ENCODE assay signal across 8 mouse cellular contexts in the genomic region with DNA sequence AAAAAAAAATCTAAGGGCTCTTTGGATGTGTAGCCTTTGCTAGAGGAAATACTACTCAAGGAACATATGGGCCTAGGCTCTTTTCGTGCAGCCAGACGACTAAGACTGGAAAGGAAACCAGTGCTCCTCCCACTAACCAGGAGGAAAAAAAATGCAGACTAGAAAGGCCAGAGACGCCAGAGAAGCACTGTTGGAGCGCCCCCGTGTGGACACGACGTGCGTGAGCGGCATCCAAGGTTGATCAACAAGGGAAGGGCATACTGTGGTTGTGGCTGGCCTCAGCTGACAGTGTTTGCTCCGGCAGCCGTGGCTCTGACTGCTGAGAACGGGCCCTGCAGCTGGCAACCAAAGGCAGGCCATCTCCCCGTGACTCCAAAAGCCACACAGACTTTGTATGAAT. TPM values are rescaled to one million over a fixed set of nuclear protein-coding genes. Genes with fewer than 3 reads are reported as not detected.
DNase-seq lines count a peak whose midpoint lies in the region; ATAC-seq and TF ChIP-seq lines count a peak whose summit lies in the region.

No protein-coding gene starts in this region.

- peak overlapping the region; percentile 20 for H3K4me3 ChIP-seq in ES-Bruce4 (ENCODE audit: low read depth, low read length)
- no peak overlapping the region for H3K4me3 ChIP-seq in forebrain, embryonic 13.5 days
- H3K4me3 ChIP-seq in heart, postnatal 0 days (ENCODE audit: low read depth, low read length): peak overlapping the region; percentile 16; the same call in 1 of the 2 replicates
- no peak overlapping the region for H3K4me3 ChIP-seq in liver, embryonic 14.5 days (ENCODE audit: insufficient read depth in 1 of 2, low read depth in 2 of 2, low read length in 2 of 2)
- H3K4me3 ChIP-seq in neural tube, embryonic 11.5 days (ENCODE audit: low read depth, low read length): no peak overlapping the region
- H3K4me3 ChIP-seq in stomach, embryonic 16.5 days (replicated peaks; ENCODE audit: low read length): peak overlapping the region; percentile 26; the same call in 1 of the 2 replicates

- H3K27me3 ChIP-seq in ES-Bruce4 (ENCODE audit: control insufficient read depth, insufficient read depth, low read length, poor library complexity, severe bottlenecking): no peaks in the 10 kb centered on the region
- no peaks in the 10 kb centered on the region for H3K27me3 ChIP-seq in forebrain, embryonic 13.5 days
- H3K27me3 ChIP-seq in heart, postnatal 0 days (ENCODE audit: control insufficient read depth, insufficient read depth, low read length): no peaks in the 10 kb centered on the region
- H3K27me3 ChIP-seq in liver, embryonic 14.5 days (ENCODE audit: control insufficient read depth, insufficient read depth, low read length): no peaks in the 10 kb centered on the region
- no peaks in the 10 kb centered on the region for H3K27me3 ChIP-seq in neural tube, embryonic 11.5 days (ENCODE audit: control insufficient read depth, insufficient read depth, low read length)
- no peaks in the 10 kb centered on the region for H3K27me3 ChIP-seq in stomach, embryonic 16.5 days (ENCODE audit: control insufficient read depth, insufficient read depth, low read length)

- H3K9ac ChIP-seq in ES-Bruce4 (ENCODE audit: low read depth, poor library complexity, severe bottlenecking): peak overlapping the region; percentile 5; the same call in 1 of the 2 replicates
- 0 out of 2 replicates have a peak overlapping the region, but pooled peaks have one; percentile 32 for H3K9ac ChIP-seq in forebrain, embryonic 13.5 days
- no peak overlapping the region for H3K9ac ChIP-seq in heart, postnatal 0 days (replicated peaks; ENCODE audit: low read depth, low read length)
- H3K9ac ChIP-seq in liver, embryonic 14.5 days (replicated peaks): no peak overlapping the region
- H3K9ac ChIP-seq in neural tube, embryonic 11.5 days (ENCODE audit: low read length): peak overlapping the region; percentile 41; the same call in 1 of the 2 replicates
- peak overlapping the region; percentile 72 for H3K9ac ChIP-seq in stomach, embryonic 16.5 days (ENCODE audit: low read length)

- ATAC-seq in forebrain, embryonic 13.5 days: peak; percentile 79
- peak; percentile 69 for ATAC-seq in heart, postnatal 0 days (ENCODE audit: insufficient read depth, low read depth)
- no peak for ATAC-seq in liver, embryonic 14.5 days (ENCODE audit: insufficient read depth)
- no peak for ATAC-seq in neural tube, embryonic 11.5 days (ENCODE audit: insufficient read depth, low FRiP score, low TSS enrichment)
- peak; percentile 47; the same call in 1 of the 2 replicates for ATAC-seq in stomach, embryonic 16.5 days (ENCODE audit: insufficient read depth, low FRiP score)

- WGBS in forebrain, embryonic 13.5 days: under 1% methylated on average over 13 of the region's 13 CpGs
- under 1% methylated on average over 13 of the region's 13 CpGs for WGBS in heart, postnatal 0 days
- WGBS in liver, embryonic 14.5 days (ENCODE audit: insufficient replicate concordance): under 1% methylated on average over 13 of the region's 13 CpGs
- 2% methylated on average over 13 of the region's 13 CpGs for WGBS in neural tube, embryonic 11.5 days
- under 1% methylated on average over 13 of the region's 13 CpGs for WGBS in stomach, embryonic 16.5 days

- peak; percentile 97 for TF ChIP-seq CTCF in ES-Bruce4 (IDR thresholded peaks at IDR 0.05; ENCODE audit: low read depth, low read length)
- TF ChIP-seq CTCF in heart, postnatal 0 days (IDR thresholded peaks at IDR 0.05; ENCODE audit: low read depth): peak; percentile 99
- TF ChIP-seq CTCF in liver, embryonic 14.5 days (IDR thresholded peaks at IDR 0.05; ENCODE audit: low read depth): peak; percentile 95

- TF ChIP-seq EP300 in ES-Bruce4 (IDR thresholded peaks at IDR 0.05; ENCODE audit: insufficient read depth, low read depth, low read length): peak; percentile 79
- TF ChIP-seq EP300 in heart, postnatal 0 days (IDR thresholded peaks at IDR 0.05; ENCODE audit: low read depth): no peak
- TF ChIP-seq EP300 in liver, embryonic 14.5 days (IDR thresholded peaks at IDR 0.05; ENCODE audit: low read depth): no peak

- peaks cover 8% of the 10 kb centered on the region for H3K4me1 ChIP-seq in ES-Bruce4 (ENCODE audit: control insufficient read depth, insufficient read depth, low read length)
- peaks cover 39% of the 10 kb centered on the region for H3K4me1 ChIP-seq in forebrain, embryonic 13.5 days
- peaks cover 24% of the 10 kb centered on the region for H3K4me1 ChIP-seq in heart, postnatal 0 days (ENCODE audit: control insufficient read depth, insufficient read depth)
- no peaks in the 10 kb centered on the region for H3K4me1 ChIP-seq in liver, embryonic 14.5 days (replicated peaks; ENCODE audit: control insufficient read depth in 2 of 2, insufficient read depth in 2 of 2, low read length in 1 of 2)
- H3K4me1 ChIP-seq in neural tube, embryonic 11.5 days (ENCODE audit: control insufficient read depth, insufficient read depth, low read length): peaks cover 17% of the 10 kb centered on the region
- H3K4me1 ChIP-seq in stomach, embryonic 16.5 days (ENCODE audit: control insufficient read depth, insufficient read depth, low read length): peaks cover 38% of the 10 kb centered on the region

- H3K27ac ChIP-seq in ES-Bruce4 (ENCODE audit: insufficient read depth, low read length): 0 out of 2 replicates have a peak overlapping the region, but pooled peaks have one; percentile 63
- H3K27ac ChIP-seq in forebrain, embryonic 13.5 days: peak overlapping the region; percentile 94
- H3K27ac ChIP-seq in heart, postnatal 0 days (ENCODE audit: low read depth): peak overlapping the region; percentile 92
- no peak overlapping the region for H3K27ac ChIP-seq in liver, embryonic 14.5 days
- no peak overlapping the region for H3K27ac ChIP-seq in neural tube, embryonic 11.5 days (ENCODE audit: low read depth, low read length)
- H3K27ac ChIP-seq in stomach, embryonic 16.5 days (ENCODE audit: low read length): peak overlapping the region; percentile 95

- H3K9me3 ChIP-seq in ES-Bruce4 (replicated peaks; ENCODE audit: control insufficient read depth, insufficient read depth, low read length, poor library complexity, severe bottlenecking): no peaks in the 10 kb centered on the region
- no peaks in the 10 kb centered on the region for H3K9me3 ChIP-seq in forebrain, embryonic 13.5 days (replicated peaks)
- H3K9me3 ChIP-seq in heart, postnatal 0 days (replicated peaks; ENCODE audit: control insufficient read depth, low read length): no peaks in the 10 kb centered on the region
- no peaks in the 10 kb centered on the region for H3K9me3 ChIP-seq in liver, embryonic 14.5 days (ENCODE audit: control insufficient read depth, low read length)
- H3K9me3 ChIP-seq in neural tube, embryonic 11.5 days (ENCODE audit: control insufficient read depth, low read length): no peaks in the 10 kb centered on the region
- no peaks in the 10 kb centered on the region for H3K9me3 ChIP-seq in stomach, embryonic 16.5 days (replicated peaks; ENCODE audit: control insufficient read depth, low read length)

- no peaks in the 10 kb centered on the region for H3K36me3 ChIP-seq in ES-Bruce4 (ENCODE audit: control insufficient read depth, insufficient read depth, low read length, poor library complexity, severe bottlenecking)
- no peaks in the 10 kb centered on the region for H3K36me3 ChIP-seq in forebrain, embryonic 13.5 days (ENCODE audit: poor library complexity, severe bottlenecking)
- no peaks in the 10 kb centered on the region for H3K36me3 ChIP-seq in heart, postnatal 0 days (replicated peaks; ENCODE audit: control insufficient read depth, insufficient read depth, low read length)
- no peaks in the 10 kb centered on the region for H3K36me3 ChIP-seq in liver, embryonic 14.5 days (replicated peaks; ENCODE audit: control insufficient read depth, insufficient read depth, low read depth)
- H3K36me3 ChIP-seq in neural tube, embryonic 11.5 days (ENCODE audit: control insufficient read depth, insufficient read depth, low read length): no peaks in the 10 kb centered on the region
- no peaks in the 10 kb centered on the region for H3K36me3 ChIP-seq in stomach, embryonic 16.5 days (ENCODE audit: control insufficient read depth, insufficient read depth, low read length)

- peak; percentile 65 for DNase-seq in c-Kit-positive CD71-positive TER-119-positive erythroid progenitor cells, embryonic 14.5 days (ENCODE audit: low spot score)
- peak; percentile 90 for DNase-seq in heart, postnatal 0 days (ENCODE audit: low spot score)
- DNase-seq in kidney, postnatal 36 days: peak; percentile 96 to 98
- DNase-seq in liver, embryonic 14.5 days (ENCODE audit: low read depth in 3 of 3, low spot score in 3 of 3): peak; percentile 47 to 50 (median 47)
- DNase-seq in neural tube, embryonic 11.5 days (ENCODE audit: low spot score): peak; percentile 94

- H3K4me2 ChIP-seq in forebrain, embryonic 13.5 days: peak overlapping the region; percentile 36
- H3K4me2 ChIP-seq in heart, postnatal 0 days (ENCODE audit: low read depth, low read length): peak overlapping the region; percentile 39
- H3K4me2 ChIP-seq in liver, embryonic 14.5 days (ENCODE audit: low read depth): no peak overlapping the region
- peak overlapping the region; percentile 24; the same call in 1 of the 2 replicates for H3K4me2 ChIP-seq in neural tube, embryonic 11.5 days (ENCODE audit: low read depth)
- H3K4me2 ChIP-seq in stomach, embryonic 16.5 days (ENCODE audit: low read depth, low read length): peak overlapping the region; percentile 44; the same call in 1 of the 2 replicates

- no peak for TF ChIP-seq POLR2A in ES-Bruce4 (IDR thresholded peaks at IDR 0.05; ENCODE audit: insufficient read depth, low read length)

RNA-seq across cellular contexts. Expression of a gene that starts 30.8 kb away (rescaled TPM):
- not detected in 2 replicates for polyA plus RNA-seq in ES-Bruce4 (2011; ENCODE audit: insufficient read depth, insufficient read length, low read depth, missing spikeins)
- polyA plus RNA-seq in forebrain, embryonic 13.5 days (2015; fragmentation: Nextera tagmentation; extraction: Ambion mirVana): not detected in 2 replicates
- total RNA-seq in heart, postnatal 0 days (2014; rRNA removed; ENCODE audit: low replicate concordance): 1.3 TPM in 1 of 2 replicates, not detected in the other
- polyA plus RNA-seq in heart, postnatal 0 days (2015; fragmentation: Nextera tagmentation; extraction: Ambion mirVana): 0.20 and 0.27 TPM in 2 replicates
- 0.25 and 0.26 TPM in 2 replicates for polyA plus RNA-seq in liver, embryonic 14.5 days (2012; rRNA removed)
- 0.56 and 0.69 TPM in 2 replicates for polyA plus RNA-seq in liver, embryonic 14.5 days (2014; fragmentation: Nextera tagmentation; extraction: Ambion mirVana)
- not detected in 2 replicates for polyA plus RNA-seq in neural tube, embryonic 11.5 days (2014; fragmentation: Nextera tagmentation; extraction: Ambion mirVana)
- polyA plus RNA-seq in stomach, embryonic 16.5 days (2015; fragmentation: Nextera tagmentation; extraction: Ambion mirVana): 9.0 and 17.9 TPM in 2 replicates

RNA-seq across cellular contexts. Expression of a gene that starts 42.8 kb away (rescaled TPM):
- not detected in 2 replicates for polyA plus RNA-seq in ES-Bruce4 (2011; ENCODE audit: insufficient read depth, insufficient read length, low read depth, missing spikeins)
- not detected in 2 replicates for polyA plus RNA-seq in forebrain, embryonic 13.5 days (2015; fragmentation: Nextera tagmentation; extraction: Ambion mirVana)
- total RNA-seq in heart, postnatal 0 days (2014; rRNA removed; ENCODE audit: low replicate concordance): 0.12 TPM in 1 of 2 replicates, not detected in the other
- 0.45 and 0.52 TPM in 2 replicates for polyA plus RNA-seq in heart, postnatal 0 days (2015; fragmentation: Nextera tagmentation; extraction: Ambion mirVana)
- polyA plus RNA-seq in liver, embryonic 14.5 days (2012; rRNA removed): not detected in 2 replicates
- polyA plus RNA-seq in liver, embryonic 14.5 days (2014; fragmentation: Nextera tagmentation; extraction: Ambion mirVana): not detected in 2 replicates
- not detected in 2 replicates for polyA plus RNA-seq in neural tube, embryonic 11.5 days (2014; fragmentation: Nextera tagmentation; extraction: Ambion mirVana)
- not detected in 2 replicates for polyA plus RNA-seq in stomach, embryonic 16.5 days (2015; fragmentation: Nextera tagmentation; extraction: Ambion mirVana)

Comparison
In these comparisons a context has a peak if more than half of its experiments do, and no peak if none do; other contexts are left out.
1. H3K27ac ChIP-seq: peak in ES-Bruce4 (single experiment), forebrain, embryonic 13.5 days (single experiment), heart, postnatal 0 days (single experiment) and stomach, embryonic 16.5 days (single experiment); none in liver, embryonic 14.5 days (single experiment) and neural tube, embryonic 11.5 days (single experiment).
2. H3K4me3 ChIP-seq: peak in ES-Bruce4 (single experiment), heart, postnatal 0 days (single experiment) and stomach, embryonic 16.5 days (single experiment); none in forebrain, embryonic 13.5 days (single experiment), liver, embryonic 14.5 days (0 of 2) and neural tube, embryonic 11.5 days (single experiment).
3. H3K9ac ChIP-seq: peak in ES-Bruce4 (single experiment), forebrain, embryonic 13.5 days (single experiment), neural tube, embryonic 11.5 days (single experiment) and stomach, embryonic 16.5 days (single experiment); none in heart, postnatal 0 days (single experiment) and liver, embryonic 14.5 days (single experiment).
4. DNase-seq: peak in every context shown above with its lines; median percentile 97 in kidney, postnatal 36 days; 94 in neural tube, embryonic 11.5 days; 90 in heart, postnatal 0 days; 65 in c-Kit-positive CD71-positive TER-119-positive erythroid progenitor cells, embryonic 14.5 days; 47 in liver, embryonic 14.5 days.
5. ATAC-seq: peak in forebrain, embryonic 13.5 days (single experiment), heart, postnatal 0 days (single experiment) and stomach, embryonic 16.5 days (single experiment); none in liver, embryonic 14.5 days (single experiment) and neural tube, embryonic 11.5 days (single experiment).
6. Peak in every context shown above with its lines, with median percentiles within 50 percentile points of each other: CTCF ChIP-seq.